Mouse (Mus musculus) liver, embryonic 11.5 days (tissue): ENCODE measurements around the gene Gdpd5. TPM values are rescaled to one million over a fixed set of nuclear protein-coding genes. Genes with fewer than 3 reads are reported as not detected.
A peak's percentile ranks its signal among the peaks of the same experiment; 100 is the strongest.

ENCODE experiments used
- ATAC-seq: fragments of 200-750 bp; cut with Nextera tagmentation; replicated peaks from 2 replicates; pipeline ENCODE4 v1.8.0; 2017; ENCODE audit warnings: moderate number of reproducible peaks, mild to moderate bottlenecking, moderate TSS enrichment, moderate library complexity; ENCODE audit not compliant: low FRiP score
- DNase-seq: peaks from one replicate; pipeline ENCODE4 v3.0.0-alpha.2; 2017; ENCODE audit warnings: low spot score
- H3K27ac ChIP-seq: fragments of 300-500 bp; sonication (generic); 2 replicates; pipeline ENCODE4 v1.5.1; 2014; ENCODE audit warnings: mild to moderate bottlenecking, low read depth, low read length, control low read depth
- H3K27me3 ChIP-seq: fragments of 300-500 bp; sonication (generic); replicated peaks from 2 replicates; pipeline ENCODE4 v1.6.1; 2014; ENCODE audit warnings: low read length, mixed read lengths; ENCODE audit not compliant: control insufficient read depth, insufficient read depth
- H3K36me3 ChIP-seq: fragments of 300-500 bp; sonication (generic); 2 replicates; pipeline ENCODE4 v1.6.1; 2014; ENCODE audit warnings: mild to moderate bottlenecking, low read length, moderate library complexity, mixed read lengths; ENCODE audit not compliant: control insufficient read depth, insufficient read depth
- H3K4me1 ChIP-seq: fragments of 300-500 bp; sonication (generic); replicated peaks from 2 replicates; pipeline ENCODE4 v1.6.1; 2014; ENCODE audit warnings: low read length, mixed read lengths; ENCODE audit not compliant: control insufficient read depth, insufficient read depth
- H3K4me2 ChIP-seq: fragments of 300-500 bp; sonication (generic); 2 replicates; pipeline ENCODE4 v1.6.1; 2014; ENCODE audit warnings: mild to moderate bottlenecking, control low read depth, moderate library complexity
- H3K4me3 ChIP-seq: fragments of 300-500 bp; sonication (generic); 2 replicates; pipeline ENCODE4 v1.5.1; 2014; ENCODE audit warnings: low read depth, low read length, control low read depth
- H3K9ac ChIP-seq: fragments of 300-500 bp; sonication (generic); 2 replicates; pipeline ENCODE4 v1.6.1; 2014; ENCODE audit warnings: low read depth, low read length, control low read depth
- H3K9me3 ChIP-seq: fragments of 300-500 bp; sonication (generic); 2 replicates; pipeline ENCODE4 v1.6.1; 2016; ENCODE audit warnings: low read length, inconsistent platforms, mixed read lengths; ENCODE audit not compliant: control insufficient read depth
- WGBS: fragments of 180-500 bp; shearing (Covaris S2); extraction: QIAGEN DNeasy Blood & Tissue Kit; methylation state at CpG from one replicate; pipeline ENCODE4 v1.1.7; 2014; 5-methylcytosine and 5-hydroxymethylcytosine counted together
- polyA plus RNA-seq: library from polyadenylated mRNA; unstranded; fragments of >200 nt; fragmentation: Nextera tagmentation; extraction: Ambion mirVana; gene quantifications from 2 replicates; pipeline ENCODE4 v1.2.1, GENCODE M21; 2014

Gene Gdpd5
- polyA plus RNA-seq, 1 experiment from 2014 or later, result 5.7 TPM

GRCm38 (mm10) chr7:99380491-99381213 is 562 bp upstream of the Gdpd5 start:
- H3K4me3 ChIP-seq, result peak overlapping the region; percentile 60
- peak overlapping the region; percentile 66; the same call in 1 of the 2 replicates for H3K27ac ChIP-seq
- under 1% methylated on average over 24 of the region's 24 CpGs for WGBS
- ATAC-seq, result peak; percentile 62
- peak overlapping the region; percentile 66 for H3K9ac ChIP-seq
- no peak for DNase-seq
- no peaks in the 10 kb centered on the region for H3K9me3 ChIP-seq
- H3K4me1 ChIP-seq, result peaks cover 8% of the 10 kb centered on the region
- peak overlapping the region; percentile 94 for H3K4me2 ChIP-seq
- H3K36me3 ChIP-seq, result no peaks in the 10 kb centered on the region
- peaks cover 20% of the 10 kb centered on the region for H3K27me3 ChIP-seq

- H3K9me3 ChIP-seq, result no peaks in the 10 kb centered on the region
- no peaks in the 10 kb centered on the region for H3K36me3 ChIP-seq
- H3K4me1 ChIP-seq, result peaks cover 8% of the 10 kb centered on the region
- peak; percentile 49 for DNase-seq
- H3K27me3 ChIP-seq, result peaks cover 20% of the 10 kb centered on the region
- peak overlapping the region; percentile 94 for H3K4me2 ChIP-seq
- peak overlapping the region; percentile 60 for H3K4me3 ChIP-seq
- peak overlapping the region; percentile 58 for H3K9ac ChIP-seq
- H3K27ac ChIP-seq, result no peak overlapping the region; the same call in 1 of the 2 replicates
- ATAC-seq, result no peak
- WGBS, result 8% methylated on average over 30 of the region's 30 CpGs
Observed at GRCm38 (mm10) chr7:99382088-99383000, 1.1 kb downstream of the Gdpd5 start.

DNA sequence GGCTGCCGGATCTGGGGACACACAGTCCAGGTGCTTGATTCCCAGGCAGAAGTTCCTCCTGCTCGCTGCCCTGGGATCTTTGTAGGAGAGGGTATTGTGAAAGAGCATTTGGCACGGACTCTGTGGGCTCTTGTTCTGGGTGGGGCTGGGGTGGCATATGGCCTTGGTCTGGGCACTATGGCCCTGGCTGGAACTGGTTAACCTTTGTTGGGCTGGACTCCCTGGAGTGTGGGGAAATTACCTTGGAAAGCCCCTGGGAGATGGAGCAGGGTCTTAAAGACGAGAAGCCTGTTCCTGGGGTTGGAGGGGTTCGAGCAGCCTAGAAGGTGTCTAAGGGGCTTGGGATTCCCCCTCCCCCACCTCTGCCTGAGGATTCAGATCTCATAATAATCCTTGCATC is 2.0 kb downstream of the Gdpd5 start:
- H3K4me2 ChIP-seq, result peak overlapping the region; percentile 94
- H3K27ac ChIP-seq, result no peak overlapping the region
- peak overlapping the region; percentile 60; the same call in 1 of the 2 replicates for H3K4me3 ChIP-seq
- 0 out of 2 replicates have a peak overlapping the region, but pooled peaks have one; percentile 12 for H3K9ac ChIP-seq
- H3K36me3 ChIP-seq, result no peaks in the 10 kb centered on the region
- no peaks in the 10 kb centered on the region for H3K9me3 ChIP-seq
- WGBS, result 52% methylated on average over 5 of the region's 5 CpGs
- H3K27me3 ChIP-seq, result peaks cover 20% of the 10 kb centered on the region
- DNase-seq, result no peak
- no peak for ATAC-seq
- peaks cover 8% of the 10 kb centered on the region for H3K4me1 ChIP-seq

DNA sequence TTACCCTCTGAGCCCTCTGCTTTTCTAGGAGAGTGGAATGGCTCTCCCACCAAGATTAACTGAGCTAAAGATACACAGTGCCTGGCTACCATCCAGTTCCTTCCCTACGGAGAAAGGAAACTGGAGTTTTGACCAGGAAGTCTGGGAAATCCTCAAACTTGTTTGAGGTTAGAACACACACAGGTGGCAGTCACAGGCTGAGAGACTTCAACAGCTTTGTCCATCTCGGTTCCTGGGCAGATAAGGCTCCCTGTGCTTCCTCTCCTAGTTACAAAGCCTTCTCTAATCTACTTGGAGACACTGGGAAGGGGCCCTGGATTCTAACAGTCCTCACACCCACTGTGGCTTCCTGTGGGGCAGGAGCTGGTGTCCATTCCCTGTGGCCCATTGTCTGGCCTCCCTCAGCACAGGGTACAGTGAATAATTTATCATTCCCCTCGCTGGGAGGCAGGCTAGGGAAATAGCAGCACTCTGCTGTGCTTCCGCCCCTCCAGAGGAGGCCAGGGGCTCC is 2.9 kb downstream of the Gdpd5 start:
- H3K4me1 ChIP-seq, result peaks cover 8% of the 10 kb centered on the region
- H3K4me2 ChIP-seq, result peak overlapping the region; percentile 5
- WGBS, result 25% methylated on average over 4 of the region's 4 CpGs
- ATAC-seq, result no peak
- peak overlapping the region; percentile 46; the same call in 1 of the 2 replicates for H3K27ac ChIP-seq
- no peak for DNase-seq
- no peaks in the 10 kb centered on the region for H3K9me3 ChIP-seq
- no peaks in the 10 kb centered on the region for H3K36me3 ChIP-seq
- peaks cover 20% of the 10 kb centered on the region for H3K27me3 ChIP-seq
- H3K9ac ChIP-seq, result no peak overlapping the region
- no peak overlapping the region for H3K4me3 ChIP-seq

DNA sequence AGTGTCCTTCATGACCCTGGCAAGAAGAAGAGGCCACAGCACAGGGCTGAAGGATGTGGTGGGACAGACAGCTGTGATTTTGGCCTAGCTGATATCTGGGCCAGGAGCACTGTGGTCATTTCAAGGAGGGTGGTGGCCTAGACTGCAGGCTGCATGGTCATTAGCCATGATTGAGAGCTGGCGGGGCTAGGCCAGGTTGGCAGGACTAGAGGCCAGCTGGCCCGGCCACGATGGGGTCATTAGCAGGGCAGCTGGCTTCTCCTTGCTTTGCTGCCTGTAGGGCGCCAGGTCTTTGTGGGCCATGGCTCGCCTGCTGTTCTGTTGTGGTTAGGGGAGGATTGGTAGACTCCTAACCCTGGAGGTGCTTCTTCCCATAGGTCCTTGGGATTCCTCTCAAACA is 4.8 kb downstream of the Gdpd5 start:
- H3K4me1 ChIP-seq, result peaks cover 8% of the 10 kb centered on the region
- H3K27me3 ChIP-seq, result peaks cover 20% of the 10 kb centered on the region
- no peak overlapping the region for H3K4me3 ChIP-seq
- H3K9me3 ChIP-seq, result no peaks in the 10 kb centered on the region
- WGBS, result 67% methylated on average over 5 of the region's 5 CpGs
- no peak for ATAC-seq
- no peak overlapping the region for H3K9ac ChIP-seq
- no peaks in the 10 kb centered on the region for H3K36me3 ChIP-seq
- no peak overlapping the region for H3K27ac ChIP-seq
- no peak overlapping the region for H3K4me2 ChIP-seq
- no peak for DNase-seq

DNA sequence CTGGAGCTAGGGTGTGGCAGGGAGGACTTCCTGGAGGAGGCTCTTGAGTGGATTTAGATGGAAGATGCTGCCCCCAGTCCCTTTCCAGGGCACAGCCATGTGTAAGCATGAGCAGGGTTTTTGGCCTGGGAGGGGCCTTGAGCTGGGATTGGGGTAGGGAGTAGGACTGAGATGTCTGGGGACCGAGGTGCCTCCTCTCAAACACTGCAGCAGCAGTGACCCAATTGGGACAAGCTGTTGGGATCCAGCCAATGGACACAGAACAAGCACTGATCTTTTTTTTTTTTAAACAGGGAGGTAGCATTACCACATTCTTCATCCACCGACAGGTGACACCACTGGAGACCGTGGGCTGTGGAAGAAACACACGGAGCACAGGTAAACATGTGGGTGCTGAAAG is 5.6 kb downstream of the Gdpd5 start:
- H3K9me3 ChIP-seq, result no peaks in the 10 kb centered on the region
- H3K4me2 ChIP-seq, result no peak overlapping the region
- no peaks in the 10 kb centered on the region for H3K36me3 ChIP-seq
- H3K4me1 ChIP-seq, result peaks cover 8% of the 10 kb centered on the region
- DNase-seq (no peak), ATAC-seq (no peak)
- WGBS, result 79% methylated on average over 4 of the region's 4 CpGs
- H3K27ac ChIP-seq, result no peak overlapping the region
- H3K27me3 ChIP-seq, result peaks cover 16% of the 10 kb centered on the region
- no peak overlapping the region for H3K4me3 ChIP-seq
- no peak overlapping the region for H3K9ac ChIP-seq

- Histone ChIP-seq H3K27me3 (peaks cover 11% of the 10 kb centered on the region), H3K4me2 (no peak overlapping the region), H3K27ac (no peak overlapping the region), H3K4me1 (peaks cover 2% of the 10 kb centered on the region), H3K9ac (no peak overlapping the region), H3K4me3 (no peak overlapping the region), H3K36me3 (no peaks in the 10 kb centered on the region), H3K9me3 (no peaks in the 10 kb centered on the region)
- 85% methylated on average over 5 of the region's 5 CpGs for WGBS
- ATAC-seq, result no peak
- no peak for DNase-seq
Observed at GRCm38 (mm10) chr7:99387356-99387755, 6.1 kb downstream of the Gdpd5 start.

DNA sequence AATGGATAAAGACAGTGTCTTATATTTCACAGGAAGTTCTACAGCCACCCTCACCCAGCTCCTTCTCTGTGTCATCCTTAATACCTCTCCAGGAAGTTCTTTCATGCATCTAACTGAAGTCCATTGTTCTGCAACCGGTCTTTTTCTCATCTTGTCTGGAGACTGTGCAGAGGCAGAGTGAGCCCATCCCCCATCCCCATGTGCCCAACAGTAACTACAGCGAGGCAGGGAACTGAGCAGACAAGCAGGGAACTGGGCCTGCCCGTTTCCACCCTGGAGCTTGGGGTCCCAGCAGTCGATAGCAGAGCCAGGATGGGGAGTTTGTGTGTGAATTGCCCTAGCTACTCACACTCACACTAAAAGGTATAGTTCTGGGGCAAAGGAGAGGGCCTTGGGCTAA is 9.3 kb downstream of the Gdpd5 start:
- no peak for ATAC-seq
- H3K27me3 ChIP-seq, result no peaks in the 10 kb centered on the region; the same call in 1 of the 2 replicates
- H3K27ac ChIP-seq, result no peak overlapping the region
- DNase-seq, result no peak
- no peaks in the 10 kb centered on the region for H3K4me1 ChIP-seq
- H3K9ac ChIP-seq, result no peak overlapping the region
- no peak overlapping the region for H3K4me2 ChIP-seq
- H3K36me3 ChIP-seq, result no peaks in the 10 kb centered on the region
- H3K9me3 ChIP-seq, result no peaks in the 10 kb centered on the region
- 47% methylated on average over 4 of the region's 4 CpGs for WGBS
- no peak overlapping the region for H3K4me3 ChIP-seq
